Mouse (Mus musculus) embryonic stem cell, embryonic (primary cell): ENCODE data around the gene Olfr1263.

Experiments
- CTCF ChIA-PET, 4 experiments: fragments of 300-600 bp in 2 of 4; fragments of 350-600 bp in 2 of 4; sonication (Branson Sonifier 250); formaldehyde crosslinking; loops; one replicate each; lab custom pipeline; 2022; ENCODE audit warnings: inconsistent platforms in 2 of 4; lab: Charles Lee
- POLR2A ChIA-PET, 4 experiments: fragments of 300-600 bp in 2 of 4; fragments of 350-600 bp in 2 of 4; sonication (Branson Sonifier 250); formaldehyde crosslinking; loops; one replicate each; lab custom pipeline; 2022; ENCODE audit warnings: antibody characterized with exemption in 4 of 4, inconsistent platforms in 1 of 4; lab: Charles Lee

The Olfr1263 gene

GRCm38 (mm10) chr2:90011831-90012230 lies at the start of gene Olfr1263:
Gene Olfr1263, plus strand, starts transcription at chr2:90012131.
- POLR2A ChIA-PET, result no interaction called here
- CTCF ChIA-PET, result no interaction called here

- CTCF ChIA-PET, result no interaction called here
- POLR2A ChIA-PET, result no interaction called here
These were observed 37.7 kb upstream of the Olfr1263 start, which contains the start of gene Olfr1260 for GRCm38 (mm10) chr2:89974184-89974583. Gene Olfr1260, plus strand, starts transcription at chr2:89974340.

- ChIA-PET CTCF (no interaction called here), POLR2A (no interaction called here)
These were observed 34.2 kb upstream of the Olfr1263 start for GRCm38 (mm10) chr2:89977709-89978108.

GRCm38 (mm10) chr2:89990921-89991320 lies 21.0 kb upstream of the Olfr1263 start, which contains the start of gene Olfr1261:
Gene Olfr1261, plus strand, starts transcription at chr2:89991221.
- POLR2A ChIA-PET, result no interaction called here

GRCm38 (mm10) chr2:89999845-90000244 lies 12.1 kb upstream of the Olfr1263 start, which contains the start of gene Olfr1262:
Gene Olfr1262, plus strand, starts transcription at chr2:90000145.
- POLR2A ChIA-PET, result no interaction called here
- CTCF ChIA-PET, result no interaction called here

More at GRCm38 (mm10) chr2:89990921-89991320, 21.0 kb upstream of the Olfr1263 start, which contains the start of gene Olfr1261:
- CTCF ChIA-PET, result no interaction called here

GRCm38 (mm10) chr2:90025477-90025876 lies 13.5 kb downstream of the Olfr1263 start, which contains the start of gene Olfr1264:
Gene Olfr1264, minus strand, starts transcription at chr2:90025577.
- ChIA-PET CTCF (no interaction called here), POLR2A (no interaction called here)

- ChIA-PET CTCF (no interaction called here), POLR2A (no interaction called here)
These were observed 23.1 kb downstream of the Olfr1263 start, which contains the start of gene Olfr1265 for GRCm38 (mm10) chr2:90035037-90035436. Gene Olfr1265, plus strand, starts transcription at chr2:90035337.

- CTCF ChIA-PET, result no interaction called here
- POLR2A ChIA-PET, result no interaction called here
These were observed 51.6 kb downstream of the Olfr1263 start, which contains the start of gene Olfr140 for GRCm38 (mm10) chr2:90063494-90063893. Gene Olfr140, minus strand, starts transcription at chr2:90063594.
